Mouse (Mus musculus) limb, embryonic 13.5 days (tissue): Measurements from ENCODE around the gene Zfp277. TPM values are rescaled to one million over a fixed set of nuclear protein-coding genes. Genes with fewer than 3 reads are reported as not detected.

Experiments
- ATAC-seq: fragments of 200-750 bp; cut with Nextera tagmentation; 2 replicates; pipeline ENCODE4 v1.8.0; 2017; ENCODE audit warnings: low read depth, moderate number of reproducible peaks, moderate TSS enrichment; ENCODE audit not compliant: low FRiP score
- H3K27ac ChIP-seq: fragments of 300-500 bp; sonication (generic); 2 replicates; pipeline ENCODE4 v1.5.1; 2015; ENCODE audit warnings: inconsistent platforms, mild to moderate bottlenecking, moderate library complexity
- H3K27me3 ChIP-seq: fragments of 300-500 bp; sonication (generic); 2 replicates; pipeline ENCODE4 v1.6.1; 2015; ENCODE audit warnings: mild to moderate bottlenecking, inconsistent platforms
- H3K36me3 ChIP-seq: fragments of 300-500 bp; sonication (generic); 2 replicates; pipeline ENCODE4 v1.6.1; 2015; ENCODE audit warnings: inconsistent platforms, mild to moderate bottlenecking, moderate library complexity
- H3K4me1 ChIP-seq: fragments of 300-500 bp; sonication (generic); 2 replicates; pipeline ENCODE4 v1.6.1; 2015; ENCODE audit warnings: inconsistent platforms
- H3K4me2 ChIP-seq: fragments of 300-500 bp; sonication (generic); replicated peaks from 2 replicates; pipeline ENCODE4 v1.6.1; 2015; ENCODE audit warnings: inconsistent platforms, mild to moderate bottlenecking, moderate library complexity
- H3K4me3 ChIP-seq: fragments of 300-500 bp; sonication (generic); 2 replicates; pipeline ENCODE4 v1.5.1; 2015; ENCODE audit warnings: moderate library complexity, mild to moderate bottlenecking, inconsistent platforms
- H3K9ac ChIP-seq: fragments of 300-500 bp; sonication (generic); 2 replicates; pipeline ENCODE4 v1.6.1; 2015; ENCODE audit warnings: mild to moderate bottlenecking, inconsistent platforms
- H3K9me3 ChIP-seq: fragments of 300-500 bp; sonication (generic); 2 replicates; pipeline ENCODE4 v1.6.1; 2016; ENCODE audit warnings: inconsistent platforms
- WGBS: fragments of 180-500 bp; shearing (Covaris S2); methylation state at CpG from one replicate; pipeline ENCODE4 v1.1.7; 2015; 5-methylcytosine and 5-hydroxymethylcytosine counted together
- polyA plus RNA-seq: library from polyadenylated mRNA; unstranded; fragments of >200 nt; fragmentation: Nextera tagmentation; extraction: Ambion mirVana; gene quantifications from 2 replicates; pipeline ENCODE4 v1.2.1, GENCODE M21; 2015

Zfp277 gene
- polyA plus RNA-seq, 1 experiment from 2014 or later, result 36.4 TPM

DNA sequence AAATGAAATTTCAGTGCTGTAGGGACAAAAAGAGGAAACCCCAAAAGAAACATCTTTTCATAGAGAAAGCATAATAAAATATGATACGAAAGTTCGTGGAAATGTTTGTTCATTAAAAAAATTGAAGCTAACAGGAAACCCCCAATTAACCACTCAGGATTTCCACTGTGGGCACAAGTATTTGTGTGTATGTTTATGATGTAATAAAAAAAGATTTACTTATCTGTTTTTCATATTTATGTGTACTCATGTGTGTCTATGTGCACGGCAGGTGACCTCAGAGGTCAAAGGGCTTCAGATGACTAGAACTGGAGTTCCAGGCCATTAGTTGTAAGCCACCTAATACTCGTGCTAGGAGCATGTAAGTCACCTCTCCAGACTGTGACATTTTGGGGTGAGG is 173.0 kb downstream of the Zfp277 start:
- Histone ChIP-seq H3K9ac (no peak overlapping the region), H3K4me3 (no peak overlapping the region), H3K4me2 (no peak overlapping the region), H3K27ac (no peak overlapping the region), H3K27me3 (no peaks in the 10 kb centered on the region), H3K4me1 (no peaks in the 10 kb centered on the region), H3K36me3 (no peaks in the 10 kb centered on the region), H3K9me3 (0 out of 2 replicates have a peak, but pooled peaks cover 3% of the 10 kb centered on the region)
- 66% methylated on average over 4 of the region's 4 CpGs for WGBS
- no peak for ATAC-seq

DNA sequence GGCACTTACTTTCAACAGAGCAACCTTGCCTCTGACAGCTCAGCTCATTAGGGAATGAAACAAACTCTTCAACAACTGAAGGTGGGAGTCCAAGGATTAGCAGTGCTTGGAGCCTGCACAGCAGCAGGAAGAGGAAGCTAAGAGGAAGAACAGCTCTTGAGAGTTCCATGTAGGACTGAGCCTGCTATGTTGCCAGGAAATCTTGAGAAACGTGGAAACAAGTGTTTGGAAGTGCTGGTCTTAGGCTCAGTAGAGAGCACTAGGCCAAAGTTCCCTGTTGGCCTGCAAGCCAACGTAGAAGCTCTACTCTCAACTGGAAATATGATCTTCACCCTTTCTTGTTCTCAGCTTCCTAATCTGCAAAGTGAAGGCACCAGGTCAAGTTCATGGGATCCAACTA is 177.4 kb downstream of the Zfp277 start:
- no peak for ATAC-seq
- Histone ChIP-seq H3K9ac (no peak overlapping the region), H3K36me3 (no peaks in the 10 kb centered on the region), H3K27ac (no peak overlapping the region), H3K4me3 (no peak overlapping the region), H3K27me3 (no peaks in the 10 kb centered on the region), H3K4me1 (no peaks in the 10 kb centered on the region), H3K4me2 (no peak overlapping the region), H3K9me3 (0 out of 2 replicates have a peak, but pooled peaks cover 3% of the 10 kb centered on the region)
- WGBS, result 75% methylated on average over 2 of the region's 2 CpGs

Other genes with a start within 250 kb of the Zfp277 start
- 0.67 and 1.3 TPM in 2 replicates for gene Lsmem1, start 246.4 kb downstream of the Zfp277 start, polyA plus RNA-seq
- 109 and 118 TPM in 2 replicates for gene Ifrd1, start 197.4 kb downstream of the Zfp277 start, polyA plus RNA-seq
- gene Dock4, start 50 bp upstream of the Zfp277 start, polyA plus RNA-seq, result 19.1 and 20.5 TPM in 2 replicates